10 mouse cellular contexts compared by ENCODE assay signal in genomic region chr13:109487378-109487777, GRCm38 (mm10).
DNase-seq lines count a peak whose midpoint lies in the region; ATAC-seq lines count a peak whose summit lies in the region.
"Had no signal": no experiment of that assay in that cellular context is flagged by ENCODE, and none has a peak within 500 bp of the region (broad histone marks: within the 10 kb centered on the region; RNA-seq: fewer than 3 reads in every experiment).

No protein-coding gene starts in this region.

- ATAC-seq in kidney, embryonic 15.5 days (replicated peaks; ENCODE audit: low FRiP score), result no peak
- ATAC-seq in kidney, embryonic 14.5 days (ENCODE audit: low FRiP score, low TSS enrichment), result peak; percentile 39; the same call in 1 of the 2 replicates

- no peaks in the 10 kb centered on the region for H3K36me3 ChIP-seq in kidney, embryonic 15.5 days
- H3K36me3 ChIP-seq in kidney, embryonic 14.5 days (ENCODE audit: control insufficient read depth, insufficient read depth, low read length), result no peaks in the 10 kb centered on the region
- H3K36me3 ChIP-seq: embryonic facial prominence, embryonic 13.5 days; heart, embryonic 15.5 days had no signal

- 0 out of 2 replicates have a peak, but pooled peaks cover 5% of the 10 kb centered on the region for H3K4me1 ChIP-seq in kidney, embryonic 15.5 days
- 0 out of 2 replicates have a peak, but pooled peaks cover 7% of the 10 kb centered on the region for H3K4me1 ChIP-seq in kidney, embryonic 14.5 days (ENCODE audit: control insufficient read depth, insufficient read depth, low read length)
- H3K4me1 ChIP-seq: heart, embryonic 15.5 days had no signal

- WGBS in kidney, embryonic 15.5 days, result 43% methylated on average over 2 of the region's 2 CpGs
- 45% methylated on average over 2 of the region's 2 CpGs for WGBS in kidney, embryonic 14.5 days

- no peak overlapping the region for H3K4me2 ChIP-seq in kidney, embryonic 15.5 days
- H3K4me2 ChIP-seq in kidney, embryonic 14.5 days (replicated peaks; ENCODE audit: low read depth, low read length), result no peak overlapping the region
- H3K4me2 ChIP-seq: embryonic facial prominence, embryonic 13.5 days; heart, embryonic 15.5 days had no signal

- H3K4me3 ChIP-seq in kidney, embryonic 15.5 days (replicated peaks), result no peak overlapping the region
- no peak overlapping the region for H3K4me3 ChIP-seq in kidney, embryonic 14.5 days (ENCODE audit: low read length)
- H3K4me3 ChIP-seq: embryonic facial prominence, embryonic 13.5 days; heart, embryonic 15.5 days had no signal

- H3K9me3 ChIP-seq in kidney, embryonic 15.5 days (replicated peaks), result no peaks in the 10 kb centered on the region
- H3K9me3 ChIP-seq in kidney, embryonic 14.5 days (ENCODE audit: control insufficient read depth, low read length), result no peaks in the 10 kb centered on the region
- H3K9me3 ChIP-seq: embryonic facial prominence, embryonic 13.5 days; heart, embryonic 15.5 days had no signal

- no peak overlapping the region for H3K9ac ChIP-seq in kidney, embryonic 15.5 days
- H3K9ac ChIP-seq in kidney, embryonic 14.5 days (ENCODE audit: low read depth, low read length), result no peak overlapping the region
- H3K9ac ChIP-seq: embryonic facial prominence, embryonic 13.5 days; heart, embryonic 15.5 days had no signal

- no peaks in the 10 kb centered on the region for H3K27me3 ChIP-seq in kidney, embryonic 15.5 days
- no peaks in the 10 kb centered on the region for H3K27me3 ChIP-seq in kidney, embryonic 14.5 days (ENCODE audit: control insufficient read depth, insufficient read depth, low read length)
- H3K27me3 ChIP-seq: embryonic facial prominence, embryonic 13.5 days; heart, embryonic 15.5 days had no signal

- H3K27ac ChIP-seq in kidney, embryonic 15.5 days, result no peak overlapping the region
- H3K27ac ChIP-seq in kidney, embryonic 14.5 days (ENCODE audit: low read depth, low read length), result no peak overlapping the region
- H3K27ac ChIP-seq: embryonic facial prominence, embryonic 13.5 days; heart, embryonic 15.5 days had no signal

- peak; percentile 30 for DNase-seq in kidney, adult 18-20 months
- DNase-seq in brain, embryonic 18.5 days (ENCODE audit: low read depth, low spot score), result peak; percentile 50
- peak; percentile 23 for DNase-seq in lung, postnatal 25 days (ENCODE audit: low spot score)
- no peak for DNase-seq in thymus, adult 18-20 months
- DNase-seq in ovary, postnatal 10 days (ENCODE audit: low spot score), result no peak
- DNase-seq in spleen, adult 12 weeks (ENCODE audit: low spot score), result no peak

Comparison
In these comparisons a context has a peak if more than half of its experiments do, and no peak if none do; other contexts are left out.
1. DNase-seq: peak in kidney, adult 18-20 months (single experiment), brain, embryonic 18.5 days (single experiment) and lung, postnatal 25 days (single experiment); none in thymus, adult 18-20 months (0 of 2), ovary, postnatal 10 days (single experiment) and spleen, adult 12 weeks (single experiment).